Mouse (Mus musculus): ENCODE measurements around the gene Dhtkd1.
"Not testable (repeated sequence)": the region's sequence is repeated elsewhere in the genome, so short reads cannot be mapped to it uniquely, and the experiment has no call there.

Gene Dhtkd1

DNA sequence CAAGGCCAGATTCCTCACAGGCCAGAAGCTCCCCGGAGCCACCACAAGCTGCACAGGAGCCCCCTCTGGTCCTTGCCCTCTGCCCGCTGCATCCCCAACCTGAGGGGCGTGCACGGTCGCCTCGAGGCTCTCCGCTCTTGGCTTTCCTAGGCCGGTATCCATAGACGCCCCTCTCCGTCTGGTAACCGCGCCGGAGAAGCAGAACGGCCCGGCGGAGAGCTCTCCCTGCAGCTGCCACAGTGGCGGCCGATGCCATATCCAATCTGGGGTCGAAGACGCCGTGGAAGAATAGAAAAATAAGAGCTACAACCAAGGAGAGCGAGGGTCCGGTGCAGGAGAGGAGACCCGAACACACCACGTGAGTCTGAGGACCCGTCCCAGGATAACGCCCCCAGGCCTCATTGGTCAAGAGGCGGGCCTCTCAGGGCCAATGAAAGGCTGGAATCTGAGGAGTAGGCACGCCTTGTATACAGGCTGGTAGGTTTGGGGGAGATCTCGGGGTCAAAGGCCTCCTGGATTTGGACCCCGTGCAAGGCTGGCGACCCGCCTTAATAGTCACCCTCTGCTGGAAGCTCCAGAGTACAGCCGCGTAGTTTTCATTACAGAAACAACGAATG lies at the start of gene Dhtkd1:
Gene Dhtkd1 (minus strand): TSS at position 377 of the 617 bp plus-strand sequence.
- DNase-seq (ENCODE audit: low read depth, low spot score), result peak; percentile 93

DNA sequence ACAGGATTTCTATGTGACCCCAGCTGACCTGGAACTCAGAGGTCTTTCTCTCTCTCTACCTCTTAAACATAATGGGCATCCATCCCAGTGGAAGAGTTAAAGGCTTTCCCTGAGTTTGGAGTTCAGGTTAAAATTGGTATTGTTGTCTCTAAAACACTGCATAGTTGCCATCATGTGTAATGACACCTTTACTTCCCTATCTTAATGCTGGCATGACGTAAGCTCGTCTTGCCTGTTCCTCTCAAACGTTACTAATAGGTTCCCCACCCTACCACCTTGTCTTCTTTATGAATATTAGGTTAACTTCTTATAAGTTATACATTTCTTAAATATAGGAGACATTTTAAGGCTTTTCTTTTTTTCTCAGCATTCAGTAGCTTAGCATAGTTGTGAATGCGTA lies 34.9 kb upstream of the Dhtkd1 start:
- no peak for DNase-seq (ENCODE audit: low read depth, low spot score)

DNA sequence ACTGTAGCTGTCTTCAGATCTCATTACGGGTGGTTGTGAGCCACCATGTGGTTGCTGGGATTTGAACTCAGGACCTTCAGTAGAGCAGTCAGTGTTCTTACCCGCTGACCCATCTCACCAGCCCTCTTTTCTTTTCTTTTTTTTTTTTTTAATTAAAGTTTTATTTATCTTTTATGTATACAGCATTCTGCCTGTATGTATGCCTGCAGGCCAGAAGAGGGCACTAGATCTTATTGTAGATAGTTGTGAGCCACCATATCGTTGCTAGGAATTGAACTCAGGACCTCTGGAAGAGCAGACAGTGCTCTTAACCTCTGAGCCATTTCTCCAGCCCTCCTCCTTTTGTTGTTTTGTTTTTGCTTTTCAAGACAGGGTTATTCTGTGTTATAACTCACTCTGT lies 28.0 kb upstream of the Dhtkd1 start:
- peak; percentile 21 for DNase-seq (ENCODE audit: low read depth, low spot score)

DNA sequence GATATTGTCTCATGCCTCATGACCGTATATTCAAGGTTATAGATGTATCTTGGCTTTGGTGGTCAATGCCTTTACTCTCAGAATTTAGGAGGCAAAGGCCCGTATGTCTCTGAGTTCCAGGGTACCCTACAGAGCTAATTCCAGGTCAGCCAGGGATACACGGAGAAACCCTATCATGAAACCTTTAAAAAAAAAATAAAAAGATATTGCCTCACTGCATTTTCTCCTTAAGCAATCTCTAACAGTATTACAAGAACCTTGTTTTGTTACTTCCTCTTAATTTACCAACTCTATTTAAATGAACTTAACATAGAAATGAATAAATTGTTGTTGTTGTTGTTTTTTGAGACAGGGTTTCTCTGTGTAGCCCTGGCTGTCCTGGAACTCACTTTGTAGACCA lies 23.4 kb upstream of the Dhtkd1 start:
- no peak for DNase-seq (ENCODE audit: low read depth, low spot score)

DNA sequence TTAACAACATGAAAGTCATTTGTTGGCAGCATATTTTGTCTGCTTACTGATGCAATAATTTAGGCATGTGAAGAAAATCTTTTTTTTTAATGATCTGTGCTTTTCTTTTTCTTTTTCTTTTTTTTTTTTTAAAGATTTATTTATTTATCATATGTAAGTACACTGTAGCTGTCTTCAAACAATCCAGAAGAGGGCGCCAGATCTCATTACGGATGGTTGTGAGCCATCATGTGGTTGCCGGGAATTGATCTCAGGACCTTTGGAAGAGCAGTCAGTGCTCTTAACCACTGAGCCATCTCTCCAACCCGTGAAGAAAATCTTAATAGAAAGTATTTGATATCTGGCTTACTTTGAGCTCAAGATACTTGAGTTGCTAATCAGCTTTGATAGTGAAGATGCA lies 21.1 kb upstream of the Dhtkd1 start:
- DNase-seq (ENCODE audit: low read depth, low spot score), result peak; percentile 86

DNA sequence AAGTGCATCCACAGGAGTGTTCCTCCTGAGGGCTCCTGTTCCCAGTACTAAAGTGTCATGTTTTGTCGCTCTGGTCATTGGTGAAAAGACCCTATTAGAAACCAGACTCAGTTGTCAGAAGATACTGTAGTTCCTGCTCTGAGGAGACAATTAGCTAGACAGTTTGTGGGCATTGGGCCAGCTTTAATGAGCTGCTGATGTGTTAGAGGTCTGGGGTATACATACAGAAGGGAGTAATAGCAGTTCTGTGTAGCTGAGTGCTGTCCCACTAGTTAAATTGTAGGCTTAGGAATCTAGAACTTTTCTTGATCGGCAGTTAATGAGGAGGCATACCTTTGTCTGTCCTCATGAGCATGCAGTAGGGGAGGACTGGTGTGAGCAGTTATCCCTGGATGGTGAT lies 19.7 kb upstream of the Dhtkd1 start:
- DNase-seq (ENCODE audit: low read depth, low spot score), result no peak

DNA sequence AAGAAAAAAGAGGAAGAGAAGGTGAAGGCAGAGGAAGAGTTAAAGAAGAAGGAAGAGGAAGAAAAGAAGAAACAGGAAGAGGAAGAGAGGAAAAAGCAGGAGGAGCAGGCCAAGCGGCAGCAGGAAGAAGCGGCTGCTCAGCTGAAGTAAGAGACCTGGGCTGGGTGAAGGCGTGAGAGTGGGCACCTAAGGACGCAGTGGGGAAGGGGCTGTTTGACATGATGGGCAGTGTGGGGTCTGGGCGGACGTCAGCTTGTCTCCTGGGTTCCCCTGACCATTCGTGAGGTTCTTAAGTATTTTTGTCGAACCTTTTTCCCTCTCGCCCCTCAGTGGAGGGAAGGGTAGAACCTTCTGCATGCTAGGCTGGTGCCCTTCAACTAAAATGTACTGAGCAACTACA lies 15.1 kb upstream of the Dhtkd1 start:
- no peak for DNase-seq (ENCODE audit: low read depth, low spot score)

DNA sequence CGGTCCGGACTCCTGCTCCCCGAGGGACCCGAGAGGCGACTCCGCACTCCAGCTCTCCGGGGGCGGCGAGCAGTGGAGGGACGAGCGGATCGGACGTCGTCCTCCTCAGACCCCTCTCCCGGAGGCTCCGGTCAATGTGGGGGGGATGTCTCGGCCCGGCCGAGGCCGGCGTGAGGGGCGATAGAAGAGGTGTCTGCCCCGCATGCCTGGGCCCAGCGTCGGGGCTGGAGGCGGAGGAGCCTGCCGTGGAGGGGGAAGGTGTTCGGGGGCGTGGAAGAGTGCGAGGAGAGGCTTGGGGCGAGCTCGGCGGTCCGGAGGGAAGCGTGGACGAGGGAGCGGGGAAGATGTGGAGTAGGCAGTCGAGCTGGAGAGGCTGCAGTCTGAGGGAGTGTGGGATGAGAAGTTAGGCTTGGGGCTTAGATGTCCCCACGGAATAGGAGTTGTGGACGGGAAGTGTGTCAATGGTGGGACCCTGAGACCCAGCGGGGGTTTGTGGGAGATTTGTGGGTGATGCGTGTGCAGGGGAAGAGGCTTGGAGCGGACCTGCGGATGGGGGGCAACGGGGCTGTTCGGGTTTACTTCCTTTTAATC lies 9.1 kb upstream of the Dhtkd1 start:
- peak; percentile 73 for DNase-seq (ENCODE audit: low read depth, low spot score)

DNA sequence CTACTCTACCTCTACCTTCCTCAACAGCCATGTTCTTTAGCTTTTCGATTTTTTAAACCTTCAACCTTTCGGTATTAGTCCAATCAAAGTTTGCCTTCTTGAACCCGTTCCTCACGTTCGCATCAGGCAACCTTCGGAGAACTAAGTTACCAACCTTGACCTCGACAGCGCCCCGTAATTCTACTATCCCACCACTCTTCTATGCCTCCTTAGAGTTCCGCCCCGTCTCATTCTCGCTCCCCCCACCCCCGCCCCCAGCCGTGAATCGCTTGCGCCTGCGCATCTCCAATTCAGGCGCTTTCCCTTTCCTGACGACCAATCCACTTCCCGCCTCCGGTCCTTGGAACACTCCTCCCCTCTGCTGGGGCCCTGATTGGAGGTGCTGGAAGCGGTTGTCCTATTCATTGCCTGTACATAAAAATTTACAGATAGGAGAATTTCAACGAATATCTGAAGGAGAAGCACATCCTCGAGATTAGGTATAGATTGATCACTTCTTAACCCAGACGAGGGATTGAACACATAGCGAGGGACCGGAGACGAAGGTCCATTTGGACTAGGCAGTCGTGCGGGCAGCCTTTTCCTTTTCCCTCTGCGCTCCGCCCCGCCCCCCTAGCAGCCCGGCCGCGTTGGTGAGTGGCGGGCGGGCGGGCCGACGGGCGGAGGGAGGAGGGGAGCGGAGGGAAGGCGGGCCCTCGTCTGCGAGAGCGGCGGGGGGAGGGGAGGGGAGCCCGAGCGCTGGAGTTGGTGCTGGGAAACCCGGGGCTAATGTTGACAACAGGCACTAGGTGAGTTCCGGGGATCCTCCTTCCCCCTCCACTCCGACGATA lies 8.4 kb upstream of the Dhtkd1 start, which contains the start of gene Upf2:
Gene Upf2 (plus strand): TSS at position 704 of the 830 bp plus-strand sequence.
- peak; percentile 99 for DNase-seq (ENCODE audit: low read depth, low spot score)

DNA sequence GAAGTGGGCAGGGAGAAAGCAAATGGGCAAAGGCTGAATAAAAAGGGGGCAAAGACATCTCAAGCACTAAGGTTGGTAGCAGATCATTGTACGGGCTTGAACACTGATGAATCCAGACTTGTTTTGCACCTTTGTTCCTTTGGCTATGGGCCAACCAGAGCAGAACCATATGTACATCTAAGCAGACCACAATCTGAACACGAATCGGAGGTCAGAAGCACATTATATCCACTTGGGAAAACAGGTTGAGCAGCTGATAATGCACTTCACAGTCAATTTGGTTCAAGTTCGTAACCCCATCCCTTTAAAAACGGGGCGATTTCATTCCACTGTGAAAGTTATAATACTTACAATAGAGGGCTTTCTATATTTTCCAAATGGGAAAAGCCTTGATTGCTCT lies 7.7 kb upstream of the Dhtkd1 start:
- no peak for DNase-seq (ENCODE audit: low read depth, low spot score)

DNA sequence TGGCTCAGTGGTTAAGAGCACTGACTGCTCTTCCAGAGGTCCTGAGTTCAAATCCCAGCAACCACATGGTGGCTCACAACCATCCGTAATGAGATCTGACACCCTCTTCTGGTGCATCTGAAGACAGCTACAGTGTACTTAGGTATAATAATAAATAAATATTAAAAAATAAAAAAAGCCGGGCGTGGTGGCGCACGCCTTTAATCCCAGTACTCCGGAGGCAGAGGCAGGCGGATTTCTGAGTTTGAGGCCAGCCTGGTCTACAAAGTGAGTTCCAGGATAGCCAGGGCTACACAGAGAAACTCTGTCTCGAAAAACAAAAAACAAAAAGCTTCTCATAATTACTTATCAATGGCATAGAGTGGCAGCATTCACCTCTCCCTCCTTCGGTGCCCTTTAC lies 7.2 kb upstream of the Dhtkd1 start:
- not testable (repeated sequence) for DNase-seq (ENCODE audit: low read depth, low spot score)

DNA sequence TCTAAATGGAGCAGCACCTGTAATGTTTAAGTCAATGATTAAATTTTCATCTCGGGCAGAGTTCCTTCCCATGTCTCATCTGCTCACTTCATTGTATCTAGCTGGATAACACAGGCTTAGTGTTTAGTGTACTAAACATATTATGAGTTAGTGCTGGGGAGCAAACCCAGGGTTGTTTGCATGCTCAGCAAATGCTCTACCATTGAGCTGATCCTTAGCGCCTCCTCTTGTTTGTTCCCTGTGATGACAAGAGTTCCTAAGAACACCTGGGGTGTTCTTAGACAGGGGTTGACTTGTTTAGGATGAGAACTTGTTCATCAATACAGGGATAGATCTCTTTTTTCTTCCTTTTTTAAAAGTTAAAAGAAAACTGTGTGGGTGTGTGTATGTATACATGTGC lies 6.4 kb upstream of the Dhtkd1 start:
- DNase-seq (ENCODE audit: low read depth, low spot score), result peak; percentile 44

DNA sequence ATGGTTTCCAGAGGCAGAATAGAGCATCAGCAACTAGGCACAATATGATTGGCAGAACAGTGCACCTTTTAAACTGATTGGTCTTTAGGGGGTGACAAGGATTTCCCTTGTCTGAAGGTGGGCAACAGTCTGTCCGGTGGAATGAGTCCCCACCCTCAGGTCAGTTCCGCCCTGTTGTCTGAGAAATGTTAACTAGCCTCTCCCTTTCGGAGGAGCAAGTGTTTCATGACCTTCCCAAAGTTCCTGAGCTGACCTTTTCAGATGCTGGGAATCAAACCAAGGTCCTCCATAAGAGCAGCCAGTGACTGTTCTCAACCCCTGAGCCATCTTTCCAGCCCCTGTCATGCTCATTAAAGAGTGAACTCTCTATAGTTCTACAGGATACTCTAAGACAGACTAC lies 4.3 kb upstream of the Dhtkd1 start:
- DNase-seq (ENCODE audit: low read depth, low spot score), result peak; percentile 65

DNA sequence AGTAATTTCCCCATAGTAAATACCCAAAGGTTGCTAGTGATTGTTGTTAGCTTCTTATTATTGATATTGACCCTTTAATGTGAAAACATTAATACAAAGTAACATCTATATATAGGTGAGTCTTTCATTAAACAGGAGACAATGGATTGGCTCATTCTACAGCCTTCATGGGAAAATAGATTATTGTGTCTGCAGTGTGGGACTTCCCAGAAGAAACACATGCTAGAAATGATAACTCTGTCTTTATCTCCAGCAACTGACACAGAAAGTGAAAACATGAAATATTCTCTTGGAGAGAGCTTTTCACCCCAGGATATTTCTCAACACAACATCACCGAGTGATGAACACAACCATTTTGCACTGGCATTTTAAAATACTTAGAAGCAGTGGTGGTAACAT lies 3.0 kb upstream of the Dhtkd1 start:
- no peak for DNase-seq (ENCODE audit: low read depth, low spot score)

DNA sequence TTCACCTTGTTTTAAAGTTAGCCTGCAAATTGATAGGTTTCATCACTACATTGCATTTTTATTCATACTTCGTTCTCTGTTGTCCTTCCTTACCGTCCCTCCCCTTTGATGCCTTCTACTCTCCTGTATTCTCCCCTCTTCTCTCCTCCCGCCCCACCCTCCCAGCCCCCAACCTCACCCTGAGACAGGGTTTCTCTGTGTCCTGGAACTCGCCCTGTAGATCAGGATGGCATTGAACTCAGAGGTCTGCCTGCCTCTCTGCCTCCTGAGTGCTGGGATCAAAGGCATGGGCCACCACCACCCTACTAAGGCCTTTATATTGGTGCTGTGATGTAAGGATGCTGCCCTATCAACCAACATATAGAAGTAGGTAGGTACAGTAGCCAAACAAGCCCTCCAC lies 479 bp upstream of the Dhtkd1 start:
- no peak for DNase-seq (ENCODE audit: low read depth, low spot score)

DNA sequence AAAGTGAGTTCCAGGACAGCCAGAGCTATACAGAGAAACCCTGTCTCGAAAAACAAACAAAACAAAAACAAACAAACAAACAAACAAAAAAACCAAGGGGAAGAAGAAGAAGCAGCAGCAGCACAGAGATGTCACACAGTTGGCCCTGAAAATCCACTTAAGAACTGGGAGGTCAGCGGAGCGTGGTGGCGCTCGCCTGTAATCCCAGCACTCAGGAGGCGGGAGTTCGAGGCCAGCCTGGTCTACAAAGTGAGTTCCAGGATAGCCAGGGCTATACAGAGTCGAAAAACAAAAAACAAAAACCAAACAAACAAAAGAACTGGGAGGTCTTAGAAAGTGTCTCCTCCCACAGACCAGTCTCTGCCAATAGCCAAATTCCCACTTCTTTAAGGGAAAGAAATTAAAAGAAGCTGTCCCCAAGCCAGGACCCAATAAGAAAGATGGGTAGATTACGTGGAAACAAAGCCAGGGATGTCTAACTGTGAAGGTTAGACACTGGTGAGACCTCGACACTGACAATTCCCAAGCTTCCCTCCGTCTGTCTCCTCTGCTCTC lies 654 bp downstream of the Dhtkd1 start:
- DNase-seq (ENCODE audit: low read depth, low spot score), result peak; percentile 55

DNA sequence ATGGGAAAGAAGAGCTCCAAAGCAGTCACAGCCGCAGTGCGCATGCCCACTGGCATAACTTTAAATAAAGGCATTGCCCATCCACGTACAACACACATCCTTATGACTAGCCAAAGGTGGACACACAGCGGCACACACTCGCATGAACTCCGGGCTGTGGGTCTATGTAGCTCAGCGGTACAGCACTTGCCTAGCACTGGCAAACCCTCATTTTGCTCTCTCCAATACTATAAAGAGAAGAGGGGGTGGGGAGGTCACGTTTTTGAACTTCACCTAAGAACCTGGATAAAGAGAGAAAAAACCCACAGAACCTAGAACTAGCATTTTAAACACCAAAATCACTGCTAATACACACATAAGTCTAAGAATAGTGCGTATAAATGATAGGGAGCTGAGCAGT lies 1.7 kb downstream of the Dhtkd1 start:
- no peak for DNase-seq (ENCODE audit: low read depth, low spot score)

DNA sequence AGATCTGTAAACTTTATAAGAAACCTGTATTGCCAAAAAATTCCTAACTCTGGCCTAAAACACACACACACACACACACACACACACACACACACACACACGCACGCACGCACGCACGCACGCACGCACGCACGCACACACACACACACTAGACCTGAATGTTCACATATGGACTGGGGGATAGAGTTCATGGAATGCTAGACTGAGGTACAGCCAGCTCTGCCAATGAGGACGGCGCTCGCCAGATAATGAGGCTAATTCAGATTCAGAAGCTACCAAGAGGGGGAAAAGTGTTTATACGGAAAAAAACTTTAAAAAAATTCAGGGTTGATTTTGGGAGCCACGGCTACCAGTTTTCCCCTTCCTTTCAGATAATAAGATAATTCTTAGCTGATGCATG lies 2.7 kb downstream of the Dhtkd1 start:
- peak; percentile 39 for DNase-seq (ENCODE audit: low read depth, low spot score)

DNA sequence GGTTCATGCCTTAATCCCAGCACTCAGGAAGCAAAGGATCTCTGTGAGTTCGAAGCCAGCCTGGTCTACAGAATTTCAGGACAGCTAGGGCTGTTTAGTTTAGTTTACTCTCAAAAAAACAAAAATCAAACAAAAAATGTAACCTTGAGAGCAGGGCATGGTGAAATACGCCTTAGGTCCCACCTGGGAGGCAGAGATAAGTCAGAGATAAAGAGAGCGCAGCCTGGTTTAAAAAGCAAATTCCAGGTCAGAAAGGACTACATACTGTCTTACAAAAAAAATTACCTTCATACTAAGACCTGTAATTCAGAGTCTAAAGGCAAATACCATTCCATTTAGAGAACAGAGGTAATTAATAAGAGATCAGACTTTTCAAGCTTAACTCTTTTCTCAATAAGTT lies 3.3 kb downstream of the Dhtkd1 start:
- DNase-seq (ENCODE audit: low read depth, low spot score), result no peak

DNA sequence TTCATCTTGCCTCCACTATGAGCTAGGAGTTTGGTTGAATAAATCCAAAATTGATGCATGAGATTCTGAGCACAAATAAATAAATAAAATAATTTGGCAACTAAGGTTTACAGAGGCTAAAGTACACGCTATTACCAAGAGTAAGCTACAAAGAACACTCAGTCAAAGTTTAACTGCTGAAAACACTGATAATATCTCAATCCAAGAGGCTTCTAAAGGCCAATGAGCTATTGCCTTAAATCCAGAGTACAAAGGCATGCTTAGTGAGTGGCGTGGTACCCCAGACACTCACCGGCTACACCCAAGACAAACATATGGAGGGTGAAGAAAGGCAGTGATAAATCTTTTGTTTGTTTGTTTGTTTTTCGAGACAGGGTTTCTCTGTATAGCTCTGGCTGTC lies 6.0 kb downstream of the Dhtkd1 start:
- no peak for DNase-seq (ENCODE audit: low read depth, low spot score)

DNA sequence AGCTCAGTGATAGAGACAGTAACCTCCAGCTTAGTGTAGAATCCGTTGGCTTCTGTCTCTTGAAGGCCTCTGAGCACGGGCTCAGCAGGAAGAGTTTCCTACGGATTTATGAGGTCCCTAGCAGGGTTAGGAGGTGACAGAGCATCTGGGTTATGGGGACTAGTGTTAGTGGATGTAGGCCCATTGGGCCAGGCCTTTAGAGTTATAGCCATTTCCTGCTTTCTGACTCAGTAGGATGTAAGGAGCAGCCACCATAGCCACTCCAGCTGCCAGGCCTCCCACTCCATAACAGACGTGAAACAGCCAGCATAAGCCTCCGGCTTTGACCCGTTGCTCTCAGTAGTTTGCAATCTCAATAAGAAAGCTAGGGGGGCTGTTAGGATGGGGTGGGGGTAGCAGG lies 6.5 kb downstream of the Dhtkd1 start:
- DNase-seq (ENCODE audit: low read depth, low spot score), result no peak

DNA sequence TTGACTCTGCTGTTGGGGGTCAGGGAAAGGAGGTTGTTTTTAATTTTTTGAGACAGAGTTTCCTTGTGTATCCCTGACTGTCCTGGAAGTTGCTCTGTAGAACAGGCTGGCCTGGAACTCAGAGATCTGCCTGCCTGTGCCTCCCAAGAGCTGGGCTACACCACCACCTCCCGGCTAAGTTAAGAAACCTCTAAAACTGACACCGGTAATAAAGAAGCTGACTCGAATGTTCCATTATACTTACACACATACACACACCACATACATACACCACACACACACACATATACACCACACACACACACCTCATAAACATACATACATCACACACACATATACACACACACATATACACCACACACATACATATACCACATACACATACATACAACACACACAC lies 7.7 kb downstream of the Dhtkd1 start:
- DNase-seq (ENCODE audit: low read depth, low spot score), result no peak

DNA sequence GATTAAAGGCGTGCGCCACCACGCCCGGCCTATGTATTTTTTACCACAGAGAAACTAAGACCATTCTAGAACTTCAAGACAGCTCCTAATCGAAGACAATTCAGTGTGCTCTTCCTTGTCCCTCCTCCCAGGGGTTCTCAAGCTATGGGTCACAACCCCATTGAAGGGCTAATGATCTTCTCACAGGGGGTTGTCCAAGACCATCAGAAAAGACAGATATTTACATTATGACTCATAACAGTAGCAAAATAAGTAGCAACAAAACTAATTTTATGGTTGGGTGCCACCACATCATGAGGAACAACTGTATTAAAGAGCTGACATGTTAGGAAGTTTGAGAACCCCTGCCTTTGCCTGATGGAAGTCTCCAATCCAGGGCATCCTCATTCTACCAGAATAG lies 10.7 kb downstream of the Dhtkd1 start:
- DNase-seq (ENCODE audit: low read depth, low spot score), result no peak

All from R1 (cell line).